Mouse (Mus musculus) right cerebral cortex, adult 18-20 months (tissue): ENCODE measurements around the gene Cdkal1.

Experiments
- DNase-seq: peaks from one replicate; pipeline ENCODE4 v3.0.0; 2022; ENCODE audit warnings: mixed read lengths

The Cdkal1 gene

DNA sequence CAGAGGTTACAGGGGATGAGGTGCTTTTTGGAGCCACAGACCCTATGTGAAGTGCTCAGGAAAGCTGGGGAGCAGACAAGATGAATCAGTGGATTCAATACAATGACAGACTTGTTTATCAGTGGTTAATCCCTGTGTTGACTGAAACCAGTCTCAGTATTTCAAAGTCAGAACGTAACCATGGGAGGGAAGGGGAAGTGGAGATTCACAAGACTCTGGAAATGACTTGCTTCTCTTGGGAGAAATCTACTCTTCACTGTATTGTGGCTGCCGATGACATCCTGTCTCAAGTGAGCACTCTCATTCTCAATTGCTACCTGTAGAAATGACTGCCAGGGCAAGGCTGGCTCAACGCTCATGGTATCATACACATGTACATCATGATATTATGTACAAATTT lies 371.5 kb downstream of the Cdkal1 start:
- no peak for DNase-seq

- DNase-seq = no peak
Measured at GRCm38 (mm10) chr13:29482147-29482863, 373.2 kb downstream of the Cdkal1 start.

GRCm38 (mm10) chr13:29476421-29476820 lies 379.1 kb downstream of the Cdkal1 start:
- no peak for DNase-seq

GRCm38 (mm10) chr13:29474301-29474700 lies 381.2 kb downstream of the Cdkal1 start:
- DNase-seq = no peak

DNA sequence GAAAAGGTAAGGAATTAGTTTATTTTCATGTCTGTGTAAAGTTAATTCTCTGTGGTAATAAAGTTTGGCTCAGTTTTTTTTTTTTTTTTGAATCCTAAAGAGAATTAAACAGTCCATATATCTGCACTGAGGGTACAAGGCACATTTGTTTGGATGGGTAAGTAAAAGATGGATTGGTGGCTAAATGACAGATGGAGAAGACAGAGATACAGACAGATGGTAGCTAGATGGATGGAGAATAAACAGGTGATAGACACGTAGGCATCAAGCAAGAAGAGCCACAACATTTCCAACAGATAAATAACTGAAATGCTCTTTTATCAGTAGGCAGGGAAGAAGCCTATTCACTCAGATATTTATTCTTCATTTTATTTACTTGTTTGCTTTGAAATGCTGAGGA lies 381.7 kb downstream of the Cdkal1 start:
- DNase-seq = no peak

- DNase-seq = no peak
Measured at GRCm38 (mm10) chr13:29462271-29462670, 393.2 kb downstream of the Cdkal1 start.

GRCm38 (mm10) chr13:29460741-29461140 lies 394.7 kb downstream of the Cdkal1 start:
- no peak for DNase-seq

GRCm38 (mm10) chr13:29458385-29458784 lies 397.1 kb downstream of the Cdkal1 start:
- DNase-seq = no peak

DNA sequence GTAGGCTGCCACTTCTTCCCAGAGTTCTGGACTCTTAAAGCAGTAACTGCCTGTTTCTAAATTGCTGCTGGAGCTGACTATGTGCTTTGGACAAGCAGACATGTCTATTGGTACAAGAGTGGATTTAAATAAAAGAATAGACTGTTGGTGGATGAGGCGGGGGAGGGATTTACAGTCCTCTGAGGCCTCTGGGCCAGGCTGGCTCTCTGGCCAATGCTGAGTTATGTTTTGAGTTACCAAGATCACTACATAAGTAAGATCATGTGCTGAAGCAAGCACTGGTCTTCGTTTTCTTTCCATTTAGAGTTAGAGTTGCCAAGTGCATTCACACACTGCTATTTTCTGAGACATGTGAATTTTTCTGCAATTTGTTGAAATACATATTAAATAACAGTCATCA lies 418.4 kb downstream of the Cdkal1 start:
- no peak for DNase-seq

- peak; percentile 17 for DNase-seq
Measured at GRCm38 (mm10) chr13:29434726-29435125, 420.7 kb downstream of the Cdkal1 start.

DNA sequence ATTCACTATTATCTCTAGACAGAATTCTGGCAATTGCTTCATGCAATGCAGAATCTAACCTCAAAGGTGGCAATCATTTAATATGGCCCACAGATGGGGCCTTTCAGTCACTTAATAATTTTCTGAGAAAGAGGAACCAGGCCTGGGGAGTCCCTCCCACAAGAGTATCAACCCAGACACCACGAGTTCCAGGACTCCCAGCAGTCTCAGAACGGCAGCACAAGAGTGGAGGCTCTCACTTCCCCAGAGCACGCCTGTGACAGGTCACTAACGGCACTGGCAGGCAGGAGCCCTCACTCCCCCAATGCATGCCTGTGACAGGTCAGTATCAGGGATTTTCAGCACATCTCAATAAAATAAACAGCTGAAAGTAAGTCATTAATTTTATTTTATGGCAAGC lies 424.6 kb downstream of the Cdkal1 start:
- no peak for DNase-seq

DNA sequence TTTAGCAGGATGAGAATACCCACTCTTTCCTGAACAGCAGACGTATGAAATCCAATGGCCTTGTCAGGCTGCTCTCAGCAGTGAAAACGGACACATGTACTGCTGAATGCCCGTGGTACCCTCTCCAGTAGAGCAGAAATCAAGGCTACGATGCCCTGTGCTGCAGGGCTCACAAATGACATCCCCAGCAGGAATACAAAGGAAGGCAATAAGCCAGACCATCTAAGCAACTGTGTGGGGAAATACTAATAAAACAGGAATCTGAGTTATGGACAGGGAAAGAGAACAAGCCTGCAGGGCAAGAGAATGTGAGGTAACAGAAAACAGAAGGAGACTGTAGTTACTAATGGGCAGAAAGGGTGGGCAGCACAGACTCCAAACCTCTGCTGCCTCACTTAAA lies 425.6 kb downstream of the Cdkal1 start:
- no peak for DNase-seq

GRCm38 (mm10) chr13:29429196-29429595 lies 426.3 kb downstream of the Cdkal1 start:
- DNase-seq = no peak

DNA sequence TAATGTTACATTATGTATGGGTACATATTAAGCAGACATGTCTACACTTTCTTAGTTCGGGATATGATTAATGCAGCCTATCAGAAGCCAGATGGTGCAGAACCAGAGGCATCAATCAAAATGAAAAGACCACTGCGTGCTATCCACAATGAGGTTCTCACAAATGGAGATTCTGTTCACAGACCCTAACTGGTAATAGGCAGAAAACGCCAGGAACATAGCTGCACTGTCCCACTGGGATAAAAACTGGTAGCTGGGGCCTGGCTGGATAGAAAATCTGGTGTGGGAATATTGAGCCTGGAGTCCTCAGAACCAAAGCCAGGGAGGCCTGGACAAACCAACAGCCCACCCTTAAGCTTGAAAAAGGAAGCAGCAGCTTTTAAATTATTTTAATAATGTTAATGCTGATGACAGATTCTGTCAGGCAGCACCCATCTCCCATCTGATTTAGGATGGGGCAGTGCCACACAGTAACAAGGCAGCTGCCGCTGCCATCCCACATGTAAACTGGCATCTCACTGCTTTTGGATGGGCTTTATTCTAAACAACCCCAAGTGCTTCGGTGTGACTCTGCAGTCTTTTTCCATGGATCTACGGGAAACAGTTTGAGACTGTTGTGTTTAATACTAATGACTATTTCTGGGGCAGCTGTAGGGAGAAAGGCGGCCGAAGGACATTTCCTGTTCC lies 438.9 kb downstream of the Cdkal1 start:
- no peak for DNase-seq

GRCm38 (mm10) chr13:29415967-29416366 lies 439.5 kb downstream of the Cdkal1 start:
- no peak for DNase-seq

GRCm38 (mm10) chr13:29414878-29415277 lies 440.6 kb downstream of the Cdkal1 start:
- no peak for DNase-seq

GRCm38 (mm10) chr13:29414470-29414869 lies 441.0 kb downstream of the Cdkal1 start:
- DNase-seq = no peak

GRCm38 (mm10) chr13:29411176-29411575 lies 444.3 kb downstream of the Cdkal1 start:
- no peak for DNase-seq

- DNase-seq = no peak
Measured at GRCm38 (mm10) chr13:29407619-29408018, 447.9 kb downstream of the Cdkal1 start.

- DNase-seq = no peak
Measured at GRCm38 (mm10) chr13:29405316-29405715, 450.2 kb downstream of the Cdkal1 start.

DNA sequence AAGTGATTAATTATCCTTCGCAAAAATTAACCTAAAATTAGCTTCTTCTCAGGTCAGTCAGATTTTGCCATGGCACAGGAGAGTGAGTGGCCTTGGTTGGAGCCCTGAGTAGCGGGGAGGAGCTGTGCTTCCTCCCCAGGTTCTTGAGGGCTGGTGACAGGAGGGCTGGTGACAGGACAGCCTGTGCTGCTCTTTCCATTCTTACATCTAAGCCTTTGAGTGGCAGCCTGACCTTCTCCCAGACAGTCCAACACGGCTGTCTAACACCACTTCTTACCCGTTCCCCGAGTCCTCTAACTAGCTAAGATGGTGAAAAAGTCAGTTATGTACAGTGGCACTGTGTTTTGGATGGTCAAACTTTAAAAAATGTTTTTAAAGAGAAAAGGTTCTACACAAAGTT lies 452.3 kb downstream of the Cdkal1 start:
- DNase-seq = no peak

GRCm38 (mm10) chr13:29402526-29403040 lies 452.9 kb downstream of the Cdkal1 start:
- DNase-seq = no peak

GRCm38 (mm10) chr13:29399908-29400307 lies 455.6 kb downstream of the Cdkal1 start:
- DNase-seq = no peak

GRCm38 (mm10) chr13:29398456-29398855 lies 457.0 kb downstream of the Cdkal1 start:
- DNase-seq = no peak
